Comparison of ENCODE assay signal across 8 mouse cellular contexts in genomic region chrX:85343517-85343916, GRCm38 (mm10).
DNase-seq lines count a peak whose midpoint lies in the region; ATAC-seq lines count a peak whose summit lies in the region.

No protein-coding gene starts in this region.

- peak; percentile 92 for DNase-seq in heart, adult 11 months
- DNase-seq in embryo, embryonic 10 days (ENCODE audit: low spot score): peak; percentile 31
- peak; percentile 7 to 31 for DNase-seq in heart, adult 9 months (ENCODE audit: low spot score in 2 of 2)
- DNase-seq in limb, embryonic 11.5 days (ENCODE audit: low spot score): peak; percentile 71
- DNase-seq in spleen, adult 18-20 months: no peak
- no peak for DNase-seq in layer of hippocampus, adult 8-10 months (ENCODE audit: low spot score in 2 of 2)
- no peak for DNase-seq in cerebellum, adult 9-10 months

- H3K36me3 ChIP-seq in heart, embryonic 11.5 days (ENCODE audit: control insufficient read depth, insufficient read depth, low read length): no peaks in the 10 kb centered on the region
- no peaks in the 10 kb centered on the region for H3K36me3 ChIP-seq in limb, embryonic 11.5 days (ENCODE audit: control insufficient read depth, insufficient read depth, low read length)

- H3K4me2 ChIP-seq in heart, embryonic 11.5 days: no peak overlapping the region
- H3K4me2 ChIP-seq in limb, embryonic 11.5 days (ENCODE audit: low read depth, severe bottlenecking): no peak overlapping the region

- no peaks in the 10 kb centered on the region for H3K4me1 ChIP-seq in heart, embryonic 11.5 days (ENCODE audit: control insufficient read depth, insufficient read depth, low read length)
- H3K4me1 ChIP-seq in limb, embryonic 11.5 days (ENCODE audit: control insufficient read depth, insufficient read depth, low read length): no peaks in the 10 kb centered on the region

- H3K9ac ChIP-seq in heart, embryonic 11.5 days (ENCODE audit: low read depth, low read length): no peak overlapping the region
- no peak overlapping the region for H3K9ac ChIP-seq in limb, embryonic 11.5 days (ENCODE audit: low read length)

- no peak overlapping the region for H3K27ac ChIP-seq in heart, embryonic 11.5 days (ENCODE audit: low read depth, low read length)
- H3K27ac ChIP-seq in limb, embryonic 11.5 days (replicated peaks; ENCODE audit: low read depth, low read length): no peak overlapping the region

- ATAC-seq in heart, embryonic 11.5 days (replicated peaks; ENCODE audit: insufficient number of reproducible peaks, low FRiP score, low TSS enrichment): no peak
- ATAC-seq in limb, embryonic 11.5 days (ENCODE audit: insufficient number of reproducible peaks, low FRiP score, low TSS enrichment, low read depth): peak; percentile 89

- WGBS in heart, embryonic 11.5 days (ENCODE audit: insufficient replicate concordance): 60% methylated on average over 3 of the region's 3 CpGs
- WGBS in limb, embryonic 11.5 days: 24% methylated on average over 3 of the region's 3 CpGs

- no peaks in the 10 kb centered on the region for H3K27me3 ChIP-seq in heart, embryonic 11.5 days (ENCODE audit: control insufficient read depth, insufficient read depth, low read length)
- no peaks in the 10 kb centered on the region for H3K27me3 ChIP-seq in limb, embryonic 11.5 days (ENCODE audit: control insufficient read depth, insufficient read depth, low read length)

- no peaks in the 10 kb centered on the region for H3K9me3 ChIP-seq in heart, embryonic 11.5 days (replicated peaks; ENCODE audit: control insufficient read depth, low read length)
- no peaks in the 10 kb centered on the region for H3K9me3 ChIP-seq in limb, embryonic 11.5 days (ENCODE audit: control insufficient read depth, low read length)

- no peak overlapping the region for H3K4me3 ChIP-seq in heart, embryonic 11.5 days (ENCODE audit: low read depth, low read length)
- no peak overlapping the region for H3K4me3 ChIP-seq in limb, embryonic 11.5 days (ENCODE audit: low read depth, low read length)

Comparison
In these comparisons a context has a peak if more than half of its experiments do, and no peak if none do; other contexts are left out.
1. DNase-seq: peak in heart, adult 11 months (single experiment), embryo, embryonic 10 days (single experiment), heart, adult 9 months (2 of 2) and limb, embryonic 11.5 days (single experiment); none in spleen, adult 18-20 months (0 of 2), layer of hippocampus, adult 8-10 months (0 of 2) and cerebellum, adult 9-10 months (single experiment).